Mouse (Mus musculus) adrenal gland, postnatal 10 days (tissue): ENCODE data around the gene Etfdh. TPM values are rescaled to one million over a fixed set of nuclear protein-coding genes. Genes with fewer than 3 reads are reported as not detected.
"Not testable (repeated sequence)": the region's sequence is repeated elsewhere in the genome, so short reads cannot be mapped to it uniquely, and the experiment has no call there.

ENCODE experiments used
- DNase-seq: peaks from one replicate; pipeline ENCODE4 v3.0.0; 2021; ENCODE audit warnings: mixed read lengths
- total RNA-seq, 2 experiments: library from RNA; stranded (reverse); gene quantifications; 2 replicates each; pipeline ENCODE4 v1.2.3; 2021

Gene Etfdh
- total RNA-seq, 2 experiments from 2014 or later = 567 to 579 TPM

GRCm38 (mm10) chr3:79577606-79578005, 51.7 kb downstream of the Etfdh start:
- no peak for DNase-seq

GRCm38 (mm10) chr3:79576865-79577264, 52.4 kb downstream of the Etfdh start:
- DNase-seq = no peak

GRCm38 (mm10) chr3:79576468-79576816, 52.9 kb downstream of the Etfdh start:
- no peak for DNase-seq

- DNase-seq = no peak
These were observed 53.5 kb downstream of the Etfdh start for GRCm38 (mm10) chr3:79575576-79576467.

GRCm38 (mm10) chr3:79574336-79574735, 55.0 kb downstream of the Etfdh start:
- no peak for DNase-seq

GRCm38 (mm10) chr3:79573376-79573775, 55.9 kb downstream of the Etfdh start:
- DNase-seq = not testable (repeated sequence)

GRCm38 (mm10) chr3:79572399-79572798, 56.9 kb downstream of the Etfdh start:
- no peak for DNase-seq

GRCm38 (mm10) chr3:79569351-79569681, 60.0 kb downstream of the Etfdh start:
- DNase-seq = no peak

GRCm38 (mm10) chr3:79568629-79569350, 60.5 kb downstream of the Etfdh start:
- DNase-seq = no peak

- DNase-seq = peak; percentile 90
These were observed 61.5 kb downstream of the Etfdh start, which contains the start of gene Fnip2 for GRCm38 (mm10) chr3:79567703-79568362. TSS of gene Fnip2 (minus strand) at chr3:79567796.

- DNase-seq = no peak
These were observed 62.3 kb downstream of the Etfdh start for GRCm38 (mm10) chr3:79566716-79567691.

- no peak for DNase-seq
These were observed 64.3 kb downstream of the Etfdh start for GRCm38 (mm10) chr3:79564875-79565606.

- DNase-seq = no peak
These were observed 65.8 kb downstream of the Etfdh start for GRCm38 (mm10) chr3:79563511-79563910.

- no peak for DNase-seq
These were observed 67.2 kb downstream of the Etfdh start for GRCm38 (mm10) chr3:79561784-79562715.

- DNase-seq = no peak
These were observed 68.7 kb downstream of the Etfdh start for GRCm38 (mm10) chr3:79560555-79560954.

GRCm38 (mm10) chr3:79559773-79560045, 69.6 kb downstream of the Etfdh start:
- DNase-seq = no peak

GRCm38 (mm10) chr3:79559021-79559772, 70.1 kb downstream of the Etfdh start:
- peak; percentile 31 for DNase-seq

- DNase-seq = no peak
These were observed 74.2 kb downstream of the Etfdh start for GRCm38 (mm10) chr3:79555061-79555460.
